Mouse (Mus musculus) small intestine, adult 2 months (tissue): ENCODE measurements around the gene Tpte. TPM values are rescaled to one million over a fixed set of nuclear protein-coding genes. Genes with fewer than 3 reads are reported as not detected.

Experiments used
- H3K27ac ChIP-seq: fragments of 200-500 bp; 2 replicates; pipeline ENCODE4 v1.5.1; 2012; ENCODE audit warnings: low read depth, low read length, control low read depth, inconsistent platforms; ENCODE audit not compliant: insufficient read depth
- H3K27me3 ChIP-seq: fragments of 200-500 bp; 2 replicates; pipeline ENCODE4 v1.6.1; 2012; ENCODE audit warnings: mild to moderate bottlenecking, moderate library complexity, low read length, inconsistent platforms; ENCODE audit not compliant: control insufficient read depth, insufficient read depth
- H3K36me3 ChIP-seq: fragments of 200-500 bp; 2 replicates; pipeline ENCODE4 v1.6.1; 2012; ENCODE audit warnings: mild to moderate bottlenecking, low read length, control low read depth, inconsistent platforms; ENCODE audit not compliant: control insufficient read depth, insufficient read depth
- H3K4me1 ChIP-seq: fragments of 200-500 bp; 2 replicates; pipeline ENCODE4 v1.6.1; 2012; ENCODE audit warnings: low read length, inconsistent platforms, mixed read lengths; ENCODE audit not compliant: control insufficient read depth, insufficient read depth, insufficient read length
- H3K4me3 ChIP-seq: fragments of 200-500 bp; 2 replicates; pipeline ENCODE4 v1.5.1; 2012; ENCODE audit warnings: low read depth, mild to moderate bottlenecking, control low read depth, inconsistent platforms, low read length, moderate library complexity
- CTCF ChIP-seq: fragments of 200-500 bp; IDR thresholded peaks from 2 replicates; pipeline ENCODE4 v1.5.1; 2012; ENCODE audit warnings: low read depth, mild to moderate bottlenecking, control low read depth, inconsistent platforms, low read length, moderate library complexity, mixed read lengths; ENCODE audit not compliant: insufficient replicate concordance, insufficient read length; ENCODE audit errors: extremely low read depth
- POLR2A ChIP-seq: fragments of 200-500 bp; IDR thresholded peaks from 2 replicates; pipeline ENCODE4 v1.6.1; 2012; ENCODE audit warnings: low read depth, mild to moderate bottlenecking, control low read depth, inconsistent platforms, low read length, moderate library complexity
- WGBS: fragments of 180-500 bp; shearing (Covaris S2); methylation state at CpG from one replicate; pipeline ENCODE4 v1.1.7; 2018; 5-methylcytosine and 5-hydroxymethylcytosine counted together
- polyA plus RNA-seq: library from polyadenylated mRNA; depleted of rRNA; stranded (reverse); fragments of >200 nt; gene quantifications from 2 replicates; pipeline ENCODE4 v1.2.3, GENCODE M21; 2012

The Tpte gene
- polyA plus RNA-seq, 1 experiment = not detected

- Histone ChIP-seq H3K27me3 (no peaks in the 10 kb centered on the region), H3K27ac (no peak overlapping the region), H3K36me3 (peaks cover 76% of the 10 kb centered on the region), H3K4me3 (no peak overlapping the region), H3K4me1 (no peaks in the 10 kb centered on the region)
- TF ChIP-seq POLR2A = no peak
- TF ChIP-seq CTCF = peak; percentile 56; the same call in 1 of the 2 replicates
- WGBS = 65% methylated on average over 5 of the region's 5 CpGs
Measured at GRCm38 (mm10) chr8:22376903-22377302, 93.7 kb downstream of the Tpte start.

GRCm38 (mm10) chr8:22380934-22381333 is 97.7 kb downstream of the Tpte start:
- H3K27me3 ChIP-seq = no peaks in the 10 kb centered on the region
- H3K4me1 ChIP-seq = no peaks in the 10 kb centered on the region
- no peak for TF ChIP-seq CTCF
- TF ChIP-seq POLR2A = no peak
- H3K36me3 ChIP-seq = peaks cover 85% of the 10 kb centered on the region
- no peak overlapping the region for H3K27ac ChIP-seq
- no peak overlapping the region for H3K4me3 ChIP-seq
- WGBS = 86% methylated on average over 11 of the region's 11 CpGs

GRCm38 (mm10) chr8:22382824-22383595 is 99.8 kb downstream of the Tpte start:
- TF ChIP-seq POLR2A (no peak), CTCF (no peak)
- H3K27me3 ChIP-seq = no peaks in the 10 kb centered on the region
- H3K36me3 ChIP-seq = peaks cover 83% of the 10 kb centered on the region
- 88% methylated on average over 19 of the region's 19 CpGs for WGBS
- H3K27ac ChIP-seq = no peak overlapping the region
- no peaks in the 10 kb centered on the region for H3K4me1 ChIP-seq
- no peak overlapping the region for H3K4me3 ChIP-seq

GRCm38 (mm10) chr8:22385158-22385557 is 101.9 kb downstream of the Tpte start:
- 82% methylated on average over 6 of the region's 6 CpGs for WGBS
- TF ChIP-seq POLR2A (no peak), CTCF (no peak)
- Histone ChIP-seq H3K4me3 (no peak overlapping the region), H3K27ac (no peak overlapping the region), H3K4me1 (peaks cover 6% of the 10 kb centered on the region; the same call in 1 of the 2 replicates), H3K27me3 (no peaks in the 10 kb centered on the region), H3K36me3 (peaks cover 90% of the 10 kb centered on the region)

- H3K27ac ChIP-seq = peak overlapping the region; percentile 88
- peaks cover 18% of the 10 kb centered on the region for H3K4me1 ChIP-seq
- TF ChIP-seq CTCF = no peak
- TF ChIP-seq POLR2A = no peak
- H3K4me3 ChIP-seq = no peak overlapping the region
- no peaks in the 10 kb centered on the region for H3K27me3 ChIP-seq
- 65% methylated on average over 10 of the region's 10 CpGs for WGBS
- H3K36me3 ChIP-seq = peaks cover 65% of the 10 kb centered on the region
Measured at GRCm38 (mm10) chr8:22389874-22390273, 106.6 kb downstream of the Tpte start.

- TF ChIP-seq CTCF = peak; percentile 20; the same call in 1 of the 2 replicates
- no peak for TF ChIP-seq POLR2A
Measured at GRCm38 (mm10) chr8:22390766-22391463, 107.7 kb downstream of the Tpte start.

GRCm38 (mm10) chr8:22394471-22394870 is 111.2 kb downstream of the Tpte start:
- peaks cover 23% of the 10 kb centered on the region for H3K4me1 ChIP-seq
- 33% methylated on average over 4 of the region's 4 CpGs for WGBS
- TF ChIP-seq CTCF = no peak
- H3K4me3 ChIP-seq = peak overlapping the region; percentile 32; the same call in 1 of the 2 replicates
- peaks cover 30% of the 10 kb centered on the region for H3K36me3 ChIP-seq
- H3K27ac ChIP-seq = peak overlapping the region; percentile 85
- no peaks in the 10 kb centered on the region for H3K27me3 ChIP-seq

More at GRCm38 (mm10) chr8:22390766-22391463, 107.7 kb downstream of the Tpte start:
- no peak overlapping the region for H3K4me3 ChIP-seq
- H3K4me1 ChIP-seq = peaks cover 23% of the 10 kb centered on the region
- peaks cover 59% of the 10 kb centered on the region for H3K36me3 ChIP-seq
- peak overlapping the region; percentile 89 for H3K27ac ChIP-seq
- WGBS = 21% methylated on average over 8 of the region's 8 CpGs
- H3K27me3 ChIP-seq = no peaks in the 10 kb centered on the region
